Mouse (Mus musculus): ENCODE results near the gene Ryr1.
"Not testable (repeated sequence)": the region's sequence is repeated elsewhere in the genome, so short reads cannot be mapped to it uniquely, and the experiment has no call there.

The Ryr1 gene

DNA sequence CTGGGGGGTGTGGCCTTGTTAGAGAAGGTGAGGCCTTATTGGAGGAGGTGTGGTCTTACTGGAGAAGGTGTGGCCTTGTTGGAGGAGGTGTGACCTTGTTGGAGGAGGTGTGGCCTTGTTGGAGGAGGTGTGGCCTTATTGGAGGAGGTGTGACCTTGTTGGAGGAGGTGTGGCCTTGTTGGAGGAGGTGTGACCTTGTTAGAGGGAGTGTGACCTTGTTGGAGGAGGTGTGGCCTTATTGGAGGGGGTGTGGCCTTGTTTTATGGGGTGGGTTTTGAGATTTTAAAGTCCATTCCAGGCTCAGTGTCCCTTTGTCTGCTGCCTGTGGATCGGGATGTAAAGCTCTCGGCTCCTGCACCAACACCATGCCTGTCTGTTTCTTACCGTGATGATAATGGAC is 40.6 kb downstream of the Ryr1 start:
- no peak for DNase-seq (ENCODE audit: low spot score in 2 of 2)

DNA sequence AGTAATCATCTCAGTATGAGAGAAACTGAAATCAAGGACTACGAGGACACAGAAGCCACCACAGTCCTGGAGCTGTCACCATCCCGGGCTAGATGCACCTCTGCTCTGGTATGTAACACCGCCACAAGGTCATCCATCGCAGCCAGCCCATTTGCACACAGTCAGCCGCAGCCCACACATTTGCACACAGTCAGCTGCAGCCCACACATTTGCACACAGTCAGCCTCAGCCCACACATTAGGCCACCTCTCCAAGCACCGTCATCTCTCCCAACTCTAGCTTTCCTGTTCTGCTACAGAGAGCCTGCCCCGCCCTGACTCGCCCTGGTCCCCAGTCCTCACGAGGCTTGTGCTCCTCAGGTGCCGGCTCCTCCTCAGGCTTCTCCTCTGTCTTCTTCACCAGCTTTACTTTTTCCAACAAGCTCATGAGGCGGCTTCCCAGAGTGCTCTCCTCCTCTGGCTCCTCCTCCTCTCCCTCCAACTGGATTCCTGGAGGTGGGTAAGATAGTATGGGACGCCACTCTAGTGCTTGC is 45.5 kb downstream of the Ryr1 start:
- DNase-seq (ENCODE audit: low spot score in 2 of 2) = no peak

DNA sequence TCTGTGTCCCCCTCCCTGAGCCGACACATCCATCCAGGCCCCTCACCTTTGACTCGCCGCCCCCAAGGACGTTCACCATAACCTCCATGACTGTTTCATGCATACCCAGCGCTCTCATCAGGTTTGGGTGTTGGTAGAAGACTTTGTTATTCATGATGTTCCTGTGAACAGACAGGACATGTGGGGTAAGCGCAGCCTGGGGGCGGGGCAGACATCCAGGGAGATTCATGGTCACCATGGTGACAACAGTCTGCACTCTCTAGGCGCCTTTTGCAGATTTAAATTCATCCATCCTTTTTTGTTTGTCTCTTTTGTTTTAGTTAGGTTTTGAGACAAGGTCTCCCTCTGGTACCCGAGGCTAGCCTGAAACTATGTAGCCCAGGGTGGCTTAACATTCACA is 48.0 kb downstream of the Ryr1 start:
- peak in 1 of 2 experiments; percentile 47 for DNase-seq (ENCODE audit: low spot score in 2 of 2)

- DNase-seq (ENCODE audit: low spot score in 2 of 2) = no peak
Observed at GRCm38 (mm10) chr7:29075208-29075607, 49.8 kb downstream of the Ryr1 start.

- DNase-seq (ENCODE audit: low spot score in 2 of 2) = peak in 1 of 2 experiments; percentile 25
Observed at GRCm38 (mm10) chr7:29072689-29073088, 52.3 kb downstream of the Ryr1 start.

DNA sequence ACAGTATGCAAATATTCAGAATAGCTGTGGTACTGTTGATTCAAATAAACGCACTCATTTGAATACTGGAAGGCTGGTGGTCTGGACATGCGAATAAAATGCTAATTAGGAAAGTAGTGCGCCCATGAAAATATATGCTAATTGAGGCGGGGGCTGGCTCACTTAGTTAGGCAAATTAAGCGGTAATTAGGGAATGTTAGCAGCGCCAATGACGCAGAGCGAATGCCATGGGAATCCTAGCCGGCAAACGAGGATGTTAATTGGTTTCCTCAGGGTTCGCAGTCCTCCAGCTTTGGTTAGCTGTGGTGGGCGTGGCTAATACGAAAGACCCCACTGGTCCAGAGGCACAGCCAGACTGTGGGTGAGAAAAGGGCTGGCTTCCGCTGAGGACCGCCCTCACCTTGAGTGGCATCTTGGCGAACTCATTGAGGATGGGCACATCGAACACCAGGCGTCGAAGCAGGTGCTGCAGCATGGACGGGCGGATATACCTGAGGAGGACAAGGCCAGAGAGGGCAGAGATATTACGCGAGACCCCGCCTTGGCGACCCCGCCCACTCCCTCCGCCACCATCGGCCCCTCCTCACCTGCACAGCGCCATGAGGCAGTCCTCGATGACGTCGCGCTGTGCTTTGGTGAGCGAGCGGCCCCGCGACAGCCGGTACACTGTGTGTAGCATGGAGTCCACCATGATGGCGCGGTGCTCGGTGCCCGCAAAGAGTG is 53.6 kb downstream of the Ryr1 start:
- DNase-seq (ENCODE audit: low spot score in 2 of 2) = peak; percentile 28 to 32

- DNase-seq (ENCODE audit: low spot score in 2 of 2) = no peak
Observed at GRCm38 (mm10) chr7:29070364-29071168, 54.4 kb downstream of the Ryr1 start.

GRCm38 (mm10) chr7:29067758-29068157 is 57.2 kb downstream of the Ryr1 start:
- no peak for DNase-seq (ENCODE audit: low spot score in 2 of 2)

DNA sequence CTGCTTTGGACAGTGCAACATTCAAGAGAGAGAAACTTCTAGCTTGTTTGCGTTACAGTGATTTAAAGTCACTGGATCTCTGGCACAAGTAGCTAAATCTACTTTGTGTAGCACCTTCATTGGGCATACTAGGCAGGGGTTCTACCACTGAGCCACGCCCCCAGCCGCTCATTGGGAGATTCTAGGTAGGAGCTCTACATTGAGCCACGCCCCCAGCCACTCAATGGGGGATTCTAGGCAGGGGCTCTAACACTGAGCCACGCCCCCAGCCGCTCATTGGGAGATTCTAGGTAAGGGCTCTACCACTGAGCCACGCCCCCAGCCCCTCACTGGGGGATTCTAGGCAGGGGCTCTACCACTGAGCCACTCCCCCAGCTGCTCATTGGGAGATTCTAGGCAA is 61.5 kb downstream of the Ryr1 start:
- not testable (repeated sequence) for DNase-seq (ENCODE audit: low spot score in 2 of 2)

GRCm38 (mm10) chr7:29061522-29062037 is 63.4 kb downstream of the Ryr1 start:
- DNase-seq (ENCODE audit: low spot score in 2 of 2) = no peak

- DNase-seq (ENCODE audit: low spot score in 2 of 2) = no peak
Observed at GRCm38 (mm10) chr7:29059445-29059844, 65.5 kb downstream of the Ryr1 start.

DNA sequence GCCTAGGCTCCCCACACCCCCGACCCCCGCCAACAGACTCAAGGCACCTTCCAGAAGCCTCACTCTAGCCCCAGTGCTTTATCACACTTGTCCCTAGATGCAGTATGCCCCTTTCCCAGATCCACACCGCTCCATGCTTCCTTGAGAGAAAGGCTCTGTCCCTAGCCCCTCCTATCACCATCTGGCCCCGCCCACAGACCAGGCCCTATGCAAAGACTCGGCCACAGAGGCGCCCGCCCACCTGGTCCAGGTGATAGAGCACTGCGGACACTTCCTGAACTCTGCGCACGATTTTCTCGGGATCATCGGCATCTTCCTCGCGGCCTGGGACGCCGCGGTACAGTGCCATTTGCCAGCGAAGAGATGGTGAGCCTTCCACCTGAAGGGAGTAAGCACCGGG is 72.2 kb downstream of the Ryr1 start:
- DNase-seq (ENCODE audit: low spot score in 2 of 2) = no peak

DNA sequence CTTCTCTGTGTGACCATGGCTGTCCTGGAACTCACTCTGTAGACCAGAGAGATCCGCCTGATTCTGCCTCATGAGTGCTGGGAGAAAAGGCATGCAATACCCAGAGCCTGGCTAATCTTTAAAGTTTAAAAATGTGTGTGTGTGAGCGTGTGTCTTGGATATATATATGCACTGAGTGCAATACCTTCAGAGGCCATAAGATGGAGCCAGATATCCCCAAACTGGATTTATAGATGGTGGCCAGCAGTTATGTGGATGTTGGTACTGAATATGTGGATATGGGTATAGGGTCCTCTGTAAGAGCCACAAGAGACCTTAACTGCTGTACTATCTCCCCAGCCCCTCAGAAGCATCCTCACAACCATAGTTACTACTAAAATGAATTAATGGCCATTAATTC is 74.2 kb downstream of the Ryr1 start:
- peak in 1 of 2 experiments; percentile 54 for DNase-seq (ENCODE audit: low spot score in 2 of 2)

DNA sequence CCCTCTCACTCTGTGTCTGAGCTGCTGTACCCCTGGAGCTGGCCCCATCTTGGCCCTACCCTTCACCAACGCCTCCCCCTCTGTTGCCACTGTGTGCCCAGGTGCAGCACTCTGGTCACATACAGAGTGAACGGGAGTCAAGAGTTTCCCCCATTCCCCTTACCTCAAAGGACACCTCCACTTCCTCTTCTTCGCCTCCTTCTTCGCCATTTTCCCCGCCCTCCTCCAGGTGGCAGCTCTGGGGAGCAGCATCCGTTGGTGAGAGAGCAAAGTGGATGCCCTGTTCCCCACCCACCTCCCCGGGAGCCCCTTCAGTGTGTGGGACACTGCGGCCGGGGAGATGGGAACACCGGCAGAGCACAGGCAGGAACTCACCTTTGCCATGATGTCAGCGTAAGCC is 76.4 kb downstream of the Ryr1 start:
- DNase-seq (ENCODE audit: low spot score in 2 of 2) = no peak

GRCm38 (mm10) chr7:29048070-29048469 is 76.9 kb downstream of the Ryr1 start:
- DNase-seq (ENCODE audit: low spot score in 2 of 2) = no peak

DNA sequence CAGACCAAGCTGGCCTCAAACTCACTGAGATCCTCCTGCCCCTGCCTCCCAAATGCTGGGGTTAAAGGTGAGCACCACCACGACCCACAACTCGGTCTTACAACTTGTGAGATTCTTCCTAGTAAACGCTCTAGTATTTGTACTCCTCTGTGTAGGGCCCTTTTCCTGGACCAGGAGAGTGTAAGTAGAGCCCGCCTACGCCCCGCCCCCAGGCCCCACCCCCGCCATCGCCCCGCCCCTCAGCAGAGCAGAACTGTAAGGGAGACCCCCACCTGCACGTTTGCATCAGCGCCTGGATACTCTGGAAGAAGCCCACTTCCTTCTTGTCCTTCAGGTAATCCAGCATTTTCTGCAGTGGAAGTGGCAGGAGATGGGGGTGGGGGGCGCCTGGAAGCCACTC is 78.4 kb downstream of the Ryr1 start:
- DNase-seq (ENCODE audit: low spot score in 2 of 2) = no peak

DNA sequence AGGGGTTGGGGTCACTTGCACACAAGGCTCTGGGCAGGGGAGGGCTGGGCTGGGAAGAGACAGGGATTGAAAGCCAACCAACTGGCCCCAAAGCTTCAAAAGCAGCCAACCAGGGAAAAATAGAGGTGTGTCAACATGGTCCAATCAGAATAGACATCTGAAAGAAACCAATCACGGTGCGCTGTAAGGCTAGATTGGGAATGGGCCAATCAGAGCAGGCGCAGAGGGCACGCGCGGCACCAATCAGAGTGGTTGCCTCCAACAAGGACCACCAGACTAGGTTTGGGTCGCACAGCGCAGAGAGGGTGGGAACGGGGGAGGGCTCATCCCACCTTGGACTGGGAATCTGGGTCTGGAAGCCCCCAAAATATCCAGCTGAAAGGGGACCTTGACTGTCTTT is 80.7 kb downstream of the Ryr1 start:
- no peak for DNase-seq (ENCODE audit: low spot score in 2 of 2)

GRCm38 (mm10) chr7:29043674-29044057 is 81.3 kb downstream of the Ryr1 start:
- DNase-seq (ENCODE audit: low spot score in 2 of 2) = no peak

- DNase-seq (ENCODE audit: low spot score in 2 of 2) = peak in 1 of 2 experiments; percentile 41
Observed at GRCm38 (mm10) chr7:29043016-29043673, 81.8 kb downstream of the Ryr1 start.

DNA sequence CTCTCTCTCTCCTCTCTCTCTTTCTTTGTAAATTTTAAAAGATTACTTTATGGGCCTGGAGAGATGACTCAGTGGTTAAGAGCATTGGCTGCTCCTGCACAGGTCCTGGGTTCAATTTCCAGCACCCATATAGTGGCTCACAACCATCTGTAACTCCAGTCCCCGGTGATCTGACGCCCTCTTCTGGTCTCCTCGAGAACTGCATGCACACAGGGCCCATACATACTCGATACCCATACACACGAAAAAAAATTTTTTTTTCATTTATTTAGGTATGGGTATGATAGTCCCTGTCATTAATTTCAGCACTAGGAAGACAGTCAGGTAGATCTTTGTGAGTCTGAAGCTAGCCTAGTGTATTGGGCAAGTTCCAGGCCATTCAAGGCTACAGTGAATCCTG is 83.8 kb downstream of the Ryr1 start:
- DNase-seq (ENCODE audit: low spot score in 2 of 2) = no peak

GRCm38 (mm10) chr7:29039985-29040661 is 84.9 kb downstream of the Ryr1 start:
- DNase-seq (ENCODE audit: low spot score in 2 of 2) = no peak

DNA sequence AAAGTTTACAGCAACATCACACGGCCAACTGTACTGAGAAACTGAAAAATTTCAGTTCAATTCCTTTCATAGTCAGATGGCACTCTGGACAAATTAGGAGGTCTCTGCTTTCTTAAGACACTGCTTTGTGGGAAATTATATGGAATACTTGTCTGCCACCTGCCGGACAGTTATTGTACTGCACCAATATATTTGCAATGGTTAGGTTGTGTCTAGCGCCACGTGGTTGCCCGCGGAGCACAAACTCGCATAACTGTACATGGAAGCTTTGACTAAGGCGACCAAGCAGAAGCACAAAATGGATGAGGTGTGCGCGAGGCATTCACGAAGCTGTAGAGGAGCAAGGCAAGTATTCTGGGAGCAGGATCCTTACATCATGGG is 85.4 kb downstream of the Ryr1 start:
- peak; percentile 70 to 97 for DNase-seq (ENCODE audit: low spot score in 2 of 2)
